Mouse (Mus musculus) spleen, postnatal 10 days (tissue): ENCODE data around the gene Olfr1360.

Experiments used
- DNase-seq, 2 experiments: peaks; one replicate each; pipeline ENCODE4 v3.0.0; 2021 to 2022; ENCODE audit warnings: low spot score in 2 of 2

Olfr1360 gene

DNA sequence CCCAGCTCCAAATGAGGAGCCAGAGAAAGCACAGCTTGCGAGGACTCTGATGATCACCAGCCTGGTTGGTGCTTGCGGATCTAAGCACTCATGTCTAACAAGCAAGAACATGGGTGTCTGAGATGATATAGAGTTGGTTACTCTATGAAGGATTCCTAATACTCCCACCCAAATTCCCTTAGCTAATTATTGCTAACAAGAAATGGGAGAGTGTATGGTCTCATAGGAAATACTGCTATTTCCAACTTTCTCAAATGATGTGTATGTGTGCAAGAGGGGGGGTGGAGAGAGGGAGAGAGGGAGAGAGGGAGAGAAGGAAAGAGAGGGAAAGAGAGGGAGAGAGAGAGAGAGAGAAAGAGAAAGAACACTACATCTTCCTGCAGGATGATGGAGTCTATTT lies 13.9 kb downstream of the Olfr1360 start, which contains the start of gene Olfr1361:
TSS of gene Olfr1361 (minus strand) at position 101 of the 400 bp plus-strand sequence.
- DNase-seq, result no peak

DNA sequence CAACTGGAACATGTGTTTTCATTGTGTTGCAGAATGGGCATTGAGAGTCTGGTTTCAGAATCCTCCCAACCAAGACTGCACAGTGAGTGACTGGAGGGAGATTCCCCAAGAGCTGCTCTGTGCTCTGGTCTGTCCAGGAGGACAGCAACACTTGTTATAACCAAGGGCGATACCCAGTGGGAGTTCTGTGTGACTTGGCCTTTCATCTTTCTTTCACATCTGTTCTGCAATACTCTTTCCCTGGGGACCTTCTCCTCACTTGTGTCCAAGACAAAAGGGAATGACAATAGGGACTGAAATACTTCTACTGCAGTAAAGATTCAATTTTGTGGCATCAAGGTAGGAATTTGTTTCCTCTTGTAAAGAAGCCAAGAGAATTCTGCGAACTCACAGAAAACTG lies 34.8 kb downstream of the Olfr1360 start, which contains the start of gene Olfr11:
TSS of gene Olfr11 (minus strand) at position 101 of the 400 bp plus-strand sequence.
- no peak for DNase-seq
